In genomic region chr2:155473570-155474088, GRCm38 (mm10) we compare ENCODE assay signal across 8 mouse cellular contexts. TPM values are rescaled to one million over a fixed set of nuclear protein-coding genes. Genes with fewer than 3 reads are reported as not detected.
DNase-seq lines count a peak whose midpoint lies in the region; ATAC-seq lines count a peak whose summit lies in the region.

Gene Ncoa6, minus strand, starts transcription at chr2:155473894.

- peak; percentile 85 for ATAC-seq in intestine, embryonic 16.5 days
- ATAC-seq in limb, embryonic 12.5 days (ENCODE audit: insufficient number of reproducible peaks, insufficient read depth, low FRiP score, low TSS enrichment, low read depth): peak; percentile 75
- ATAC-seq in midbrain, embryonic 14.5 days (ENCODE audit: low FRiP score, low TSS enrichment): peak; percentile 85

- H3K27me3 ChIP-seq in intestine, embryonic 16.5 days (replicated peaks; ENCODE audit: control insufficient read depth, insufficient read depth, low read length): no peaks in the 10 kb centered on the region
- no peaks in the 10 kb centered on the region for H3K27me3 ChIP-seq in limb, embryonic 12.5 days
- H3K27me3 ChIP-seq in midbrain, embryonic 14.5 days (ENCODE audit: control insufficient read depth, insufficient read depth, low read length): no peaks in the 10 kb centered on the region

- H3K4me1 ChIP-seq in intestine, embryonic 16.5 days (ENCODE audit: control insufficient read depth, insufficient read depth, low read length): peaks cover 14% of the 10 kb centered on the region
- peaks cover 29% of the 10 kb centered on the region for H3K4me1 ChIP-seq in limb, embryonic 12.5 days (replicated peaks)
- peaks cover 17% of the 10 kb centered on the region; the same call in 1 of the 2 replicates for H3K4me1 ChIP-seq in midbrain, embryonic 14.5 days (ENCODE audit: control insufficient read depth, insufficient read depth, low read length)

- H3K4me3 ChIP-seq in intestine, embryonic 16.5 days (ENCODE audit: low read length): peak within 1 kb of the TSS; percentile 92
- peak within 1 kb of the TSS; percentile 94 for H3K4me3 ChIP-seq in limb, embryonic 12.5 days (replicated peaks)
- peak within 1 kb of the TSS; percentile 76 for H3K4me3 ChIP-seq in midbrain, embryonic 14.5 days (replicated peaks; ENCODE audit: low read depth, low read length)

- DNase-seq in left cerebral cortex, adult 18-20 months (ENCODE audit: low spot score in 2 of 2): peak; percentile 59
- no peak for DNase-seq in left cerebral cortex, adult 11 months (ENCODE audit: low spot score)
- DNase-seq in embryo, embryonic 11 days: peak; percentile 93
- no peak for DNase-seq in gonadal fat pad, adult 2 months (ENCODE audit: low read depth)
- DNase-seq in midbrain, embryonic 14.5 days: peak; percentile 95
- peak; percentile 55 to 63 for DNase-seq in spleen, adult 18-20 months

- WGBS in intestine, embryonic 16.5 days: under 1% methylated on average over 60 of the region's 72 CpGs
- whole genome bisulfite sequencing in limb, embryonic 12.5 days: under 1% methylated on average over 49 of the region's 72 CpGs
- under 1% methylated on average over 71 of the region's 72 CpGs for WGBS in midbrain, embryonic 14.5 days

- H3K9me3 ChIP-seq in intestine, embryonic 16.5 days (ENCODE audit: control insufficient read depth, low read length): no peaks in the 10 kb centered on the region
- H3K9me3 ChIP-seq in limb, embryonic 12.5 days: no peaks in the 10 kb centered on the region
- H3K9me3 ChIP-seq in midbrain, embryonic 14.5 days (ENCODE audit: control insufficient read depth, low read length): no peaks in the 10 kb centered on the region

- peak within 1 kb of the TSS; percentile 90 for H3K27ac ChIP-seq in intestine, embryonic 16.5 days (ENCODE audit: low read length)
- H3K27ac ChIP-seq in limb, embryonic 12.5 days: peak within 1 kb of the TSS; percentile 91
- peak within 1 kb of the TSS; percentile 95 for H3K27ac ChIP-seq in midbrain, embryonic 14.5 days (replicated peaks; ENCODE audit: low read depth, low read length)

- peak within 1 kb of the TSS; percentile 79 for H3K4me2 ChIP-seq in intestine, embryonic 16.5 days (ENCODE audit: low read depth, low read length)
- H3K4me2 ChIP-seq in limb, embryonic 12.5 days: peak within 1 kb of the TSS; percentile 72
- peak within 1 kb of the TSS; percentile 60 for H3K4me2 ChIP-seq in midbrain, embryonic 14.5 days (ENCODE audit: low read length)

- no peaks in the 10 kb centered on the region for H3K36me3 ChIP-seq in intestine, embryonic 16.5 days (ENCODE audit: control insufficient read depth, insufficient read depth, low read length)
- no peaks in the 10 kb centered on the region for H3K36me3 ChIP-seq in limb, embryonic 12.5 days
- H3K36me3 ChIP-seq in midbrain, embryonic 14.5 days (ENCODE audit: control insufficient read depth, insufficient read depth, low read length): no peaks in the 10 kb centered on the region

- H3K9ac ChIP-seq in intestine, embryonic 16.5 days (ENCODE audit: low read depth, low read length): peak within 1 kb of the TSS; percentile 97
- peak within 1 kb of the TSS; percentile 97 for H3K9ac ChIP-seq in limb, embryonic 12.5 days (replicated peaks)
- peak within 1 kb of the TSS; percentile 96 for H3K9ac ChIP-seq in midbrain, embryonic 14.5 days (replicated peaks; ENCODE audit: low read length)

RNA-seq across cellular contexts. Expression of gene Ncoa6, which starts in this region (rescaled TPM):
- total RNA-seq in left cerebral cortex, adult 18-20 months (2021): 10 to 100 TPM; 57.9 to 63.8 TPM
- 33.7 and 66.1 TPM in 2 replicates for polyA plus RNA-seq in gonadal fat pad, adult 2 months (2012; rRNA removed)
- polyA plus RNA-seq in intestine, embryonic 16.5 days (2015; fragmentation: Nextera tagmentation; extraction: Ambion mirVana): 11.5 and 13.0 TPM in 2 replicates
- polyA plus RNA-seq in limb, embryonic 12.5 days (2016; fragmentation: Nextera tagmentation; extraction: Ambion mirVana): 24.0 and 29.1 TPM in 2 replicates
- polyA plus RNA-seq in midbrain, embryonic 14.5 days (2014; fragmentation: Nextera tagmentation; extraction: Ambion mirVana): 36.6 and 41.5 TPM in 2 replicates

Comparison
In these comparisons a context has a peak if more than half of its experiments do, and no peak if none do; other contexts are left out.
1. DNase-seq: peak in left cerebral cortex, adult 18-20 months (2 of 2), embryo, embryonic 11 days (single experiment), midbrain, embryonic 14.5 days (single experiment) and spleen, adult 18-20 months (2 of 2); none in left cerebral cortex, adult 11 months (single experiment) and gonadal fat pad, adult 2 months (single experiment).
2. Peak in every context shown above with its lines, with median percentiles within 50 percentile points of each other: ATAC-seq, H3K27ac ChIP-seq, H3K4me2 ChIP-seq, H3K4me3 ChIP-seq and H3K9ac ChIP-seq.